Mouse (Mus musculus) heart, postnatal 0 days (tissue): ENCODE results near the gene Tbkbp1. TPM values are rescaled to one million over a fixed set of nuclear protein-coding genes. Genes with fewer than 3 reads are reported as not detected.
A peak's percentile ranks its signal among the peaks of the same experiment; 100 is the strongest.

ENCODE experiments used
- ATAC-seq: fragments of 200-750 bp; cut with Nextera tagmentation; 2 replicates; pipeline ENCODE4 v1.8.0; 2017; ENCODE audit warnings: low read depth, moderate number of reproducible peaks, moderate library complexity; ENCODE audit not compliant: insufficient read depth
- DNase-seq: peaks from one replicate; pipeline ENCODE4 v3.0.0-alpha.2; 2016; ENCODE audit warnings: low spot score
- H3K27ac ChIP-seq: fragments of 300-500 bp; sonication (generic); 2 replicates; pipeline ENCODE4 v1.5.1; 2014; ENCODE audit warnings: low read depth, mild to moderate bottlenecking
- H3K27me3 ChIP-seq: fragments of 300-500 bp; sonication (generic); 2 replicates; pipeline ENCODE4 v1.6.1; 2014; ENCODE audit warnings: low read length, mixed read lengths; ENCODE audit not compliant: control insufficient read depth, insufficient read depth
- H3K36me3 ChIP-seq: fragments of 300-500 bp; sonication (generic); replicated peaks from 2 replicates; pipeline ENCODE4 v1.6.1; 2014; ENCODE audit warnings: low read length, mixed read lengths; ENCODE audit not compliant: control insufficient read depth, insufficient read depth
- H3K4me1 ChIP-seq: fragments of 300-500 bp; sonication (generic); 2 replicates; pipeline ENCODE4 v1.6.1; 2014; ENCODE audit warnings: antibody characterized with exemption; ENCODE audit not compliant: control insufficient read depth, insufficient read depth
- H3K4me2 ChIP-seq: fragments of 300-500 bp; sonication (generic); 2 replicates; pipeline ENCODE4 v1.6.1; 2014; ENCODE audit warnings: low read depth, mild to moderate bottlenecking, low read length, moderate library complexity
- H3K4me3 ChIP-seq: fragments of 300-500 bp; sonication (generic); 2 replicates; pipeline ENCODE4 v1.5.1; 2014; ENCODE audit warnings: low read depth, low read length
- H3K9ac ChIP-seq: fragments of 300-500 bp; sonication (generic); replicated peaks from 2 replicates; pipeline ENCODE4 v1.6.1; 2014; ENCODE audit warnings: low read depth, low read length, mixed read lengths
- H3K9me3 ChIP-seq: fragments of 300-500 bp; sonication (generic); replicated peaks from 2 replicates; pipeline ENCODE4 v1.6.1; 2016; ENCODE audit warnings: low read length; ENCODE audit not compliant: control insufficient read depth
- CTCF ChIP-seq: IDR thresholded peaks from 2 replicates; pipeline ENCODE4 v1.5.1; 2016; ENCODE audit warnings: antibody characterized with exemption, control low read depth, low read depth
- EP300 ChIP-seq: IDR thresholded peaks from 2 replicates; pipeline ENCODE4 v1.6.1; 2016; ENCODE audit warnings: antibody characterized with exemption, low read depth
- WGBS: fragments of 180-500 bp; shearing (Covaris S2); extraction: QIAGEN DNeasy Blood & Tissue Kit; methylation state at CpG from one replicate; pipeline ENCODE4 v1.1.7; 2014; 5-methylcytosine and 5-hydroxymethylcytosine counted together
- polyA plus RNA-seq: library from polyadenylated mRNA; unstranded; fragments of >200 nt; fragmentation: Nextera tagmentation; extraction: Ambion mirVana; gene quantifications from 2 replicates; pipeline ENCODE4 v1.2.1, GENCODE M21; 2015
- total RNA-seq: library from RNA; depleted of rRNA; stranded (reverse); fragments of >200 nt; gene quantifications from 2 replicates; pipeline ENCODE4 v1.2.3, GENCODE M21; 2014; ENCODE audit warnings: low replicate concordance; rRNA removed

The Tbkbp1 gene
- total RNA-seq (8.9 and 27.8 TPM in 2 replicates), polyA plus RNA-seq (2.8 and 3.4 TPM in 2 replicates)

- ATAC-seq (no peak), DNase-seq (no peak)
- Histone ChIP-seq H3K27me3 (peaks cover under 1% of the 10 kb centered on the region; the same call in 1 of the 2 replicates), H3K36me3 (no peaks in the 10 kb centered on the region; the same call in 1 of the 2 replicates), H3K4me1 (peaks cover 24% of the 10 kb centered on the region; the same call in 1 of the 2 replicates), H3K4me2 (peak within 1 kb of the TSS; percentile 99), H3K9ac (peak within 1 kb of the TSS; percentile 69), H3K9me3 (no peaks in the 10 kb centered on the region), H3K27ac (peak within 1 kb of the TSS; percentile 91), H3K4me3 (peak within 1 kb of the TSS; percentile 85)
- no peak for TF ChIP-seq EP300
- no peak for TF ChIP-seq CTCF
- under 1% methylated on average over 20 of the region's 64 CpGs for WGBS
These were observed at the start of gene Tbkbp1 for GRCm38 (mm10) chr11:97151343-97151801. Tbkbp1 (minus strand) TSS chr11:97151495.

GRCm38 (mm10) chr11:97199519-97199918 is 48.2 kb upstream of the Tbkbp1 start:
- ATAC-seq = no peak
- TF ChIP-seq EP300 (no peak), CTCF (no peak)
- WGBS = 81% methylated on average over 6 of the region's 6 CpGs

GRCm38 (mm10) chr11:97198601-97199000 is 47.3 kb upstream of the Tbkbp1 start:
- no peak overlapping the region for H3K4me3 ChIP-seq
- H3K4me1 ChIP-seq = no peaks in the 10 kb centered on the region
- no peak overlapping the region for H3K4me2 ChIP-seq
- WGBS = 23% methylated on average over 5 of the region's 5 CpGs
- H3K36me3 ChIP-seq = no peaks in the 10 kb centered on the region
- ATAC-seq (no peak), DNase-seq (peak; percentile 26)
- TF ChIP-seq CTCF (peak; percentile 47), EP300 (no peak)
- no peaks in the 10 kb centered on the region for H3K27me3 ChIP-seq
- no peak overlapping the region for H3K27ac ChIP-seq
- no peaks in the 10 kb centered on the region for H3K9me3 ChIP-seq
- H3K9ac ChIP-seq = no peak overlapping the region

More at GRCm38 (mm10) chr11:97199519-97199918, 48.2 kb upstream of the Tbkbp1 start:
- no peak overlapping the region for H3K27ac ChIP-seq
- H3K9me3 ChIP-seq = no peaks in the 10 kb centered on the region
- no peak for DNase-seq
- H3K27me3 ChIP-seq = no peaks in the 10 kb centered on the region
- H3K4me3 ChIP-seq = no peak overlapping the region
- H3K4me1 ChIP-seq = no peaks in the 10 kb centered on the region
- H3K4me2 ChIP-seq = no peak overlapping the region
- H3K36me3 ChIP-seq = no peaks in the 10 kb centered on the region
- no peak overlapping the region for H3K9ac ChIP-seq

GRCm38 (mm10) chr11:97197021-97197420 is 45.7 kb upstream of the Tbkbp1 start:
- WGBS = 68% methylated on average over 8 of the region's 8 CpGs
- H3K9me3 ChIP-seq = no peaks in the 10 kb centered on the region
- H3K36me3 ChIP-seq = no peaks in the 10 kb centered on the region
- no peak overlapping the region for H3K27ac ChIP-seq
- no peaks in the 10 kb centered on the region for H3K27me3 ChIP-seq
- DNase-seq = no peak
- no peak overlapping the region for H3K4me2 ChIP-seq
- TF ChIP-seq CTCF = no peak
- no peak overlapping the region for H3K4me3 ChIP-seq
- H3K4me1 ChIP-seq = no peaks in the 10 kb centered on the region
- no peak overlapping the region for H3K9ac ChIP-seq
- ATAC-seq = no peak

- TF ChIP-seq EP300 (no peak), CTCF (no peak)
- no peaks in the 10 kb centered on the region for H3K4me1 ChIP-seq
- ATAC-seq (no peak), DNase-seq (no peak)
- no peaks in the 10 kb centered on the region for H3K27me3 ChIP-seq
- H3K27ac ChIP-seq = no peak overlapping the region
- WGBS = 72% methylated on average over 12 of the region's 12 CpGs
- no peak overlapping the region for H3K4me3 ChIP-seq
- no peaks in the 10 kb centered on the region for H3K9me3 ChIP-seq
- no peaks in the 10 kb centered on the region for H3K36me3 ChIP-seq
- no peak overlapping the region for H3K9ac ChIP-seq
- H3K4me2 ChIP-seq = no peak overlapping the region
These were observed 45.2 kb upstream of the Tbkbp1 start for GRCm38 (mm10) chr11:97196541-97196940.

- Histone ChIP-seq H3K27me3 (no peaks in the 10 kb centered on the region), H3K4me3 (no peak overlapping the region), H3K4me1 (no peaks in the 10 kb centered on the region), H3K4me2 (no peak overlapping the region), H3K9me3 (no peaks in the 10 kb centered on the region), H3K9ac (no peak overlapping the region), H3K27ac (no peak overlapping the region), H3K36me3 (no peaks in the 10 kb centered on the region)
- no peak for TF ChIP-seq CTCF
- no peak for TF ChIP-seq EP300
- DNase-seq (no peak), ATAC-seq (no peak)
These were observed 41.3 kb upstream of the Tbkbp1 start for GRCm38 (mm10) chr11:97192621-97192951.
